26 mouse cellular contexts compared by ENCODE assay signal in the genomic region with DNA sequence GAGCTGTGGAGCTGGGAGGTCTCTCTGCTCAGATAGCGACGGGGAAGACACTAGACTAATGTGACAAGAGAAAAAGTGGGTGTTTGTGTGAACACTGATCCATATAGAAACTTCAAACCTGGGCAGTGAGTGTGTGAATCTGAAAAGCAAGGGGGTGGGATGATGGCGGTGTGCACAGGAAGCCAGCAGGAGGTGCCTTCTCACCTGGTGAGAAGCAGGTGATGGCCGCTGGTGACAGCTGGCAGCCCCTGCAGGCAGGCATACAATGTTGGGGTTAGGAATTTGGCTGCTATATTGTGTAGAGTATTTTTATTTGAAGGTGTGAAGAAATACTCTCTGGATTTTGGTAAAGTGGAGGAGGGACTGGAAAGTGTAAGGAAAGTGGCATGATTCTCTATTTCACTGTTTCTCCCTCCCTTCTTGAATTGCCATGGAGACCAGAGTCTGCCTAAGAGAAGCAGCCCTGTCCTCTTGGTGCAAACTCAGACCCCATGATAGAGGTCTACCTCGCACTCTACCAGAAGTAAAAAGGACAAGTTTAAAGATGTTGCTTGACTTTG. TPM values are rescaled to one million over a fixed set of nuclear protein-coding genes. Genes with fewer than 3 reads are reported as not detected.
A peak's percentile ranks its signal among the peaks of the same experiment; 100 is the strongest.
DNase-seq lines count a peak whose midpoint lies in the region; ATAC-seq and TF ChIP-seq lines count a peak whose summit lies in the region.
"Had no signal": no experiment of that assay in that cellular context is flagged by ENCODE, and none has a peak within 500 bp of the region (broad histone marks: within the 10 kb centered on the region; RNA-seq: fewer than 3 reads in every experiment).

No protein-coding gene starts in this region.

- H3K4me3 ChIP-seq in spleen, adult 2 months (ENCODE audit: extremely low read depth, insufficient read depth, insufficient read length) = no peak overlapping the region
- H3K4me3 ChIP-seq: embryonic facial prominence, embryonic 15.5 days; heart, adult 2 months; limb, embryonic 15.5 days had no signal

- H3K27ac ChIP-seq in spleen, adult 2 months (ENCODE audit: insufficient read depth, low read length) = no peak overlapping the region
- H3K27ac ChIP-seq: embryonic facial prominence, embryonic 15.5 days; heart, adult 2 months; limb, embryonic 15.5 days had no signal

- WGBS in spleen, adult 2 months = 81% methylated on average over 5 of the region's 5 CpGs

- peak; percentile 43 for DNase-seq in CD4-positive, CD25-positive, alpha-beta regulatory T cell, adult 2 months (ENCODE audit: low read depth, low spot score)
- DNase-seq in left cerebral cortex, postnatal 36 days (ENCODE audit: low spot score in 2 of 2) = peak; percentile 7 to 31
- no peak for DNase-seq in left cerebral cortex, adult 11 months (ENCODE audit: low spot score)
- no peak for DNase-seq in spleen, adult 2 months (ENCODE audit: low read depth in 1 of 2, low spot score in 2 of 2)
- DNase-seq in spleen, postnatal 36 days (ENCODE audit: low spot score in 2 of 2) = no peak
- peak; percentile 52 for DNase-seq in telencephalon, adult 2 months (ENCODE audit: low read depth, low spot score)
- no peak for DNase-seq in heart, postnatal 10 days
- DNase-seq: adrenal gland, postnatal 36 days; cerebellum, adult 2 months; cerebellum, postnatal 36 days; gastrocnemius, postnatal 25 days; heart, adult 2 months; heart, postnatal 4 days; kidney, adult 2 months; kidney, postnatal 14 days; liver, postnatal 0 days; lung, postnatal 36 days had no signal

- no peaks in the 10 kb centered on the region for H3K36me3 ChIP-seq in spleen, adult 2 months (ENCODE audit: control insufficient read depth, insufficient read depth, low read length)
- H3K36me3 ChIP-seq: embryonic facial prominence, embryonic 15.5 days; limb, embryonic 15.5 days had no signal

- no peaks in the 10 kb centered on the region for H3K27me3 ChIP-seq in spleen, adult 2 months (ENCODE audit: control insufficient read depth, insufficient read depth, low read length)
- H3K27me3 ChIP-seq: limb, embryonic 15.5 days had no signal

- no peak for ATAC-seq in CD4-positive, CD25-positive, alpha-beta regulatory T cell, adult 4 months
- ATAC-seq: hindbrain, embryonic 16.5 days; liver, postnatal 0 days; midbrain, embryonic 16.5 days had no signal

- no peaks in the 10 kb centered on the region for H3K4me1 ChIP-seq in spleen, adult 2 months (ENCODE audit: control insufficient read depth, insufficient read depth, insufficient read length)
- H3K4me1 ChIP-seq: embryonic facial prominence, embryonic 15.5 days; limb, embryonic 15.5 days had no signal

- TF ChIP-seq CTCF in spleen, adult 2 months (IDR thresholded peaks at IDR 0.05; ENCODE audit: extremely low read depth, insufficient read depth, insufficient read length, insufficient replicate concordance) = 0 out of 2 replicates have a peak, but pooled peaks have one; percentile 3

- intact Hi-C loops in left cerebral cortex, postnatal 36 days (cut with DNase I) = no loop called here
- intact Hi-C loops in heart, postnatal 10 days (cut with DNase I) = loop anchor here (5.0 kb wide), 1 partner anchor 143 kb away; no protein-coding TSS in a partner anchor

- no peak for TF ChIP-seq POLR2A in spleen, adult 2 months (IDR thresholded peaks at IDR 0.05; ENCODE audit: low read depth, low read length)

RNA-seq across cellular contexts. Expression of a gene that starts 12.8 kb away (rescaled TPM):
- polyA plus RNA-seq in CD4-positive, CD25-positive, alpha-beta regulatory T cell, adult 4 months (2017; shearing (Covaris generic)) = 10 to 100 TPM; 13.9 to 20.5 TPM
- total RNA-seq in left cerebral cortex, postnatal 36 days (2021) = 1 to 10 TPM; 5.3 to 8.2 TPM
- 6.3 and 8.2 TPM in 2 replicates for polyA plus RNA-seq in spleen, adult 2 months (2012; rRNA removed)
- total RNA-seq in heart, postnatal 10 days (2021) = 10 to 100 TPM; 15.3 to 17.6 TPM

RNA-seq across cellular contexts. Expression of a gene that starts 28.3 kb away (rescaled TPM):
- 10 to 100 TPM; 14.5 to 18.4 TPM for polyA plus RNA-seq in CD4-positive, CD25-positive, alpha-beta regulatory T cell, adult 4 months (2017; shearing (Covaris generic))
- total RNA-seq in left cerebral cortex, postnatal 36 days (2021) = 100 to 1,000 TPM; 227 to 234 TPM
- 215 and 345 TPM in 2 replicates for polyA plus RNA-seq in spleen, adult 2 months (2012; rRNA removed)
- 100 to 1,000 TPM; 106 to 113 TPM for total RNA-seq in heart, postnatal 10 days (2021)

RNA-seq across cellular contexts. Expression of a gene that starts 32.0 kb away (rescaled TPM):
- polyA plus RNA-seq in CD4-positive, CD25-positive, alpha-beta regulatory T cell, adult 4 months (2017; shearing (Covaris generic)) = under 1 TPM in 1 of 2 experiments, not detected in 1; 0.81 TPM
- not detected for total RNA-seq in left cerebral cortex, postnatal 36 days (2021)
- polyA plus RNA-seq in spleen, adult 2 months (2012; rRNA removed) = 1,018 and 1,065 TPM in 2 replicates
- not detected for total RNA-seq in heart, postnatal 10 days (2021)
- total RNA-seq: adrenal gland, postnatal 36 days; CH12.LX; gastrocnemius, postnatal 25 days; heart, adult 2 months; heart, postnatal 4 days; left cerebral cortex, adult 8-10 months; neutrophil, adult 5-6 weeks had no signal
- polyA plus RNA-seq: embryonic facial prominence, embryonic 15.5 days; heart, adult 2 months; heart, embryonic 14.5 days; hindbrain, embryonic 16.5 days; kidney, adult 2 months; limb, embryonic 15.5 days; midbrain, embryonic 16.5 days had no signal

RNA-seq across cellular contexts. Expression of a gene that starts 34.1 kb away (rescaled TPM):
- 1 to 10 TPM; 2.6 to 3.3 TPM for polyA plus RNA-seq in CD4-positive, CD25-positive, alpha-beta regulatory T cell, adult 4 months (2017; shearing (Covaris generic))
- total RNA-seq in left cerebral cortex, postnatal 36 days (2021) = 100 to 1,000 TPM; 213 to 222 TPM
- 5.8 and 6.5 TPM in 2 replicates for polyA plus RNA-seq in spleen, adult 2 months (2012; rRNA removed)
- 1 to 10 TPM; 1.0 to 2.3 TPM for total RNA-seq in heart, postnatal 10 days (2021)
- total RNA-seq: CH12.LX had no signal
- polyA plus RNA-seq: liver, postnatal 0 days had no signal

RNA-seq across cellular contexts. Expression of a gene that starts 34.2 kb away (rescaled TPM):
- polyA plus RNA-seq in CD4-positive, CD25-positive, alpha-beta regulatory T cell, adult 4 months (2017; shearing (Covaris generic)) = 10 to 100 TPM; 12.5 to 49.1 TPM
- 10 to 100 TPM; 36.5 to 50.3 TPM for total RNA-seq in left cerebral cortex, postnatal 36 days (2021)
- 27.8 and 31.8 TPM in 2 replicates for polyA plus RNA-seq in spleen, adult 2 months (2012; rRNA removed)
- 10 to 100 TPM; 19.0 to 27.2 TPM for total RNA-seq in heart, postnatal 10 days (2021)

Comparison
In these comparisons a context has a peak if more than half of its experiments do, and no peak if none do; other contexts are left out.
1. DNase-seq: peak in CD4-positive, CD25-positive, alpha-beta regulatory T cell, adult 2 months (single experiment), left cerebral cortex, postnatal 36 days (2 of 2) and telencephalon, adult 2 months (single experiment); none in left cerebral cortex, adult 11 months (single experiment), spleen, adult 2 months (0 of 2), spleen, postnatal 36 days (0 of 2) and heart, postnatal 10 days (0 of 2).